9 mouse cellular contexts compared by ENCODE assay signal in the genomic region with DNA sequence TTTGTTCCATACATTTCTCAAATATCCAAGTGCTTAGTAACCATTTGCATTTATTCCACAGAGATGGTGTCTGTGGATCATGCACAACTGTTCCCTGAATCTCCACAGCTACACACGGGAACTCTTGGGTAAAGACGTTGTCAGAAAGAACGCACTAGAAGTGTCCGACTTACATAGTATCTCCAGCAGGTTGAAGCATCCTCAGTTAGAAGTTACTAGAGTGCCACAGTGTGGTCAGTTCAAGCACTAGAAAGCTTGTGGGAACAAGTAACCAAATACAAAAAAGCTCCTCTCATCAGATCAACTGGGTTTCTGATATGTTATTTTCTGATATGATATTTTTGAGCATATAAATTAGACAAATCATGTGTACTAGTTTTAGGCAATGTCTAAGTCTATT.
DNase-seq lines count a peak whose midpoint lies in the region; ATAC-seq and TF ChIP-seq lines count a peak whose summit lies in the region.
"Had no signal": no experiment of that assay in that cellular context is flagged by ENCODE, and none has a peak within 500 bp of the region (broad histone marks: within the 10 kb centered on the region; RNA-seq: fewer than 3 reads in every experiment).

No protein-coding gene starts in this region.

- H3K9me3 ChIP-seq in kidney, embryonic 15.5 days (replicated peaks): no peaks in the 10 kb centered on the region
- 0 out of 2 replicates have a peak, but pooled peaks cover 3% of the 10 kb centered on the region for H3K9me3 ChIP-seq in heart, embryonic 11.5 days (replicated peaks; ENCODE audit: control insufficient read depth, low read length)
- H3K9me3 ChIP-seq: limb, embryonic 12.5 days had no signal

- no peak for ATAC-seq in kidney, embryonic 15.5 days (replicated peaks; ENCODE audit: low FRiP score)
- ATAC-seq in heart, embryonic 11.5 days (replicated peaks; ENCODE audit: insufficient number of reproducible peaks, low FRiP score, low TSS enrichment): no peak

- no peak for TF ChIP-seq POLR2A in kidney, adult 2 months (IDR thresholded peaks at IDR 0.05; ENCODE audit: low read depth, low read length)

- TF ChIP-seq CTCF in kidney, adult 2 months (conservative IDR thresholded peaks at IDR 0.05; ENCODE audit: insufficient read depth, insufficient read length, low read depth, low read length): no peak

- H3K36me3 ChIP-seq in kidney, adult 2 months (ENCODE audit: control insufficient read depth, insufficient read depth, low read length): no peaks in the 10 kb centered on the region
- H3K36me3 ChIP-seq in kidney, embryonic 15.5 days: no peaks in the 10 kb centered on the region
- H3K36me3 ChIP-seq in heart, embryonic 11.5 days (ENCODE audit: control insufficient read depth, insufficient read depth, low read length): no peaks in the 10 kb centered on the region
- H3K36me3 ChIP-seq: limb, embryonic 12.5 days had no signal

- DNase-seq in kidney, adult 2 months: peak; percentile 14
- peak; percentile 8 for DNase-seq in 3T3-L1 (ENCODE audit: low read depth, low spot score)
- DNase-seq in 416B (ENCODE audit: low read depth): peak; percentile 6
- DNase-seq in layer of hippocampus, adult 9-11 months: peak; percentile 55
- no peak for DNase-seq in urinary bladder, postnatal 10 days (ENCODE audit: low spot score)
- DNase-seq: cerebellum, adult 11-12 months had no signal

- H3K9ac ChIP-seq in kidney, embryonic 15.5 days: no peak overlapping the region
- no peak overlapping the region for H3K9ac ChIP-seq in heart, embryonic 11.5 days (ENCODE audit: low read depth, low read length)
- H3K9ac ChIP-seq: limb, embryonic 12.5 days had no signal

- H3K27ac ChIP-seq in kidney, adult 2 months (ENCODE audit: insufficient read depth, low read depth, low read length): no peak overlapping the region
- no peak overlapping the region for H3K27ac ChIP-seq in kidney, embryonic 15.5 days
- H3K27ac ChIP-seq in heart, embryonic 11.5 days (ENCODE audit: low read depth, low read length): no peak overlapping the region
- H3K27ac ChIP-seq: limb, embryonic 12.5 days had no signal

- no peaks in the 10 kb centered on the region for H3K27me3 ChIP-seq in kidney, adult 2 months (replicated peaks; ENCODE audit: control insufficient read depth, insufficient read depth, low read length)
- H3K27me3 ChIP-seq in kidney, embryonic 15.5 days: no peaks in the 10 kb centered on the region
- H3K27me3 ChIP-seq in heart, embryonic 11.5 days (ENCODE audit: control insufficient read depth, insufficient read depth, low read length): no peaks in the 10 kb centered on the region
- H3K27me3 ChIP-seq: limb, embryonic 12.5 days had no signal

- H3K4me3 ChIP-seq in kidney, adult 2 months (ENCODE audit: insufficient read depth, low read depth, low read length): no peak overlapping the region
- no peak overlapping the region for H3K4me3 ChIP-seq in kidney, embryonic 15.5 days (replicated peaks)
- H3K4me3 ChIP-seq in heart, embryonic 11.5 days (ENCODE audit: low read depth, low read length): no peak overlapping the region
- H3K4me3 ChIP-seq: limb, embryonic 12.5 days had no signal

- H3K4me2 ChIP-seq in kidney, embryonic 15.5 days: no peak overlapping the region
- H3K4me2 ChIP-seq in heart, embryonic 11.5 days: no peak overlapping the region
- H3K4me2 ChIP-seq: limb, embryonic 12.5 days had no signal

- WGBS in kidney, adult 2 months: 50% methylated on average over 4 of the region's 4 CpGs
- WGBS in kidney, embryonic 15.5 days: 55% methylated on average over 4 of the region's 4 CpGs
- 62% methylated on average over 4 of the region's 4 CpGs for WGBS in heart, embryonic 11.5 days (ENCODE audit: insufficient replicate concordance)

- H3K4me1 ChIP-seq in kidney, adult 2 months (ENCODE audit: control insufficient read depth, insufficient read depth, low read length): peaks cover 3% of the 10 kb centered on the region; the same call in 1 of the 2 replicates
- no peaks in the 10 kb centered on the region for H3K4me1 ChIP-seq in kidney, embryonic 15.5 days
- no peaks in the 10 kb centered on the region for H3K4me1 ChIP-seq in heart, embryonic 11.5 days (ENCODE audit: control insufficient read depth, insufficient read depth, low read length)
- H3K4me1 ChIP-seq: limb, embryonic 12.5 days had no signal
